Mouse (Mus musculus): ENCODE data around the gene Tmx2. TPM values are rescaled to one million over a fixed set of nuclear protein-coding genes. Genes with fewer than 3 reads are reported as not detected.
"Not testable (repeated sequence)": the region's sequence is repeated elsewhere in the genome, so short reads cannot be mapped to it uniquely, and the experiment has no call there.

The Tmx2 gene
- total RNA-seq, 2 experiments from 2014 or later = 31.8 to 37.9 TPM

- ATAC-seq (replicated peaks; ENCODE audit: low FRiP score, low TSS enrichment, poor library complexity, severe bottlenecking) = no peak
Observed at GRCm38 (mm10) chr2:84695007-84695695, 16.2 kb upstream of the Tmx2 start.

DNA sequence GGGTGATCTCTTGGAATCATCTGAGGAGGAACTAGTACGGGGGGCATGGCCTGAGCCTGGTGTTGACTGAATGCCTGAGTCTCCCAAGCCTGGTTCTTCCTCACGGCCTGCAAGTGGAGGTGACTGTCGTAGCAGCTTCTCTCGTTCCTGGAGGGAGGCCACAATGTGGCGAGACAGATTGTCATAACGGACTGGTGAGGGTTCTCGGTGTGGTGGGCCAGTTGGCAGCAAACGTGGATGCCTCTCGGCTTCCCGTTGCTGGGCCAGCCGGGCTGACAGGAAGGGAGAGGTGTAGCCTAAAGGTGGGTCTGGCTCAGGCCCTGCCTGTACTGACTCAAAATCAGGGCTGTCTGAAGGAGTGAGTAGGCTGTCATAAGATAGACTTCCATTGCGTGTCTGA, 11.1 kb upstream of the Tmx2 start:
- no peak for ATAC-seq (replicated peaks; ENCODE audit: low FRiP score, low TSS enrichment, poor library complexity, severe bottlenecking)

- no peak for ATAC-seq (replicated peaks; ENCODE audit: low FRiP score, low TSS enrichment, poor library complexity, severe bottlenecking)
Observed at GRCm38 (mm10) chr2:84688080-84688844, 9.3 kb upstream of the Tmx2 start.

DNA sequence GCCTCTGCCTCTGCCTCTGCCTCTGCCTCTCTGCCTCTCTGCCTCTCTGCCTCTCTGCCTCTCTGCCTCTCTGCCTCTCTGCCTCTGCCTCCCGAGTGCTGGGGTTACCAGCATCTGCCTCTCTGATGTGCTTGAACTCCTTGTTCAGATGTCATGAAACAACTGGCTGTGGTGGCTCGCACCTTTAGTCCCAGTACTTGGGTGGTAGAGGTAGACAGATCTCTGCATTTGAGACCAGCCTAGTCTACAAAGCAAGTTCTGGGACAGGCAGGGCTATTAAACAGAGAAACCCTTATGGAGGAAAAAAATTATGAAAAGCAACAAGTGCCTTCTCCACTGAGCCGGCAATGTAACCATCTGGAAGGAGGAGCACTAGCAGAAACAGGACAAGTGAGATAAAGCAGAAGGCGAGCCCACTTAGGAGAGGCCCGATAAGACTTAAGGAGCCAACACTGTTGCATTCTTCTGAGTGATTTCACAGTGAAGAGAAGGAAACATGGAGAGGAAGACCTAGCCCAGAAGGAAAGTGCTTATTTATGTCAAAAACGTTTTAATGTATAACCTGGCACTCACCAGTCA, 3.8 kb upstream of the Tmx2 start:
- ATAC-seq (replicated peaks; ENCODE audit: low FRiP score, low TSS enrichment, poor library complexity, severe bottlenecking) = peak; percentile 75

GRCm38 (mm10) chr2:84677968-84678880, 716 bp downstream of the Tmx2 start, which contains the start of the genes Gm28635 and Med19:
Gene Gm28635 (minus strand): TSS chr2:84678041.
Gene Med19 (plus strand): TSS chr2:84678402.
- peak; percentile 96 for ATAC-seq (replicated peaks; ENCODE audit: low FRiP score, low TSS enrichment, poor library complexity, severe bottlenecking)

DNA sequence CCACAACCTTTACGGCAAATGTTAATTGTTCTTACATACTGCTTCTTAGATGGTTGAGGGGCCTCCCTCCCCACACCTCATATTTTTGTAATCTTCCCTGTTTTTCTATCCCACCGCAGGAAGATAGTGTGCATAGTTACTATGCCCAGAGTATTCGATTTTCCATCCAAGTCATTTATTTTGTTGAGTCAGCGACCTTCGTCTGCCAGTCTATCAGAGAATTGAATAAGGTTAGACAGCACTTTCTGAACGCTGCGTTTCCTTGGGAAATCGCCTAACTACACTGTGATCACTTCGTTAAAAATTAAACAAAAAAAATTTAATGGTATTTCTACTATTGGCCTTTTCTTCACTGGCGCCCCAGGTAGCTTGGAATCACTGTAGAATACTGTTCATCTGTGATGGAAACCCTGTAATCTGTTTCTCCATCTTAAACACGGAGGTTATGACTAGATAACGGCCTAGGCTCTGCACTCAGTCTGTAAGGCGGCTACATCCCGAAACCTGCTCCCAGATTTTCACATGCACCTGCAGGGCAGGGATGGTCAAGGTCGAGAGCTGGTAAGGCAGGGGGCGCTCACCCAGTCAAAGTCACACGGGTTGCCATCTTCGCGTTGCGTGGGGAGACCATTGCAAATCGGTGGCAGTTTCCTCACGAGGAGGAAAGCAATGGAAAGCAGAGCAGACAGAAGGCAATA, 1.5 kb downstream of the Tmx2 start:
- peak; percentile 27 for ATAC-seq (replicated peaks; ENCODE audit: low FRiP score, low TSS enrichment, poor library complexity, severe bottlenecking)

DNA sequence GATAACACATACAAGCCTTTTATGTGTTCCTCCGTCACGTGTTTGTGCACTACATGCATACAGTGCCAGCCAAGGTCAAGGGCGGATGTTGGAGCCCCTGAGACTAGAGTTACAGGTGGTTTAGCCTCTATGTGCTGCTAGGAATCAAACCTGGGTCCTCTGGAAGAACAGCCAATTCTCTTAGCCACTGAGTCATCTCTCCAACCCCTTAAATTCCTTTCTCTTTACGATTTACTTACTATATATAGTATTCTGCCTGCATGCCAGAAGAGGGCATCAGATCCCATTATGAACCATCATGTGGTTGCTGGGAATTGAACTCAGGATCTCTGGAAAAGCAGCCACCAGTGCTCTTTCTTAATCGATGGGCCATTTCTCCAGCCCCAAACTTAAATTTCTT, 7.4 kb downstream of the Tmx2 start:
- not testable (repeated sequence) for ATAC-seq (replicated peaks; ENCODE audit: low FRiP score, low TSS enrichment, poor library complexity, severe bottlenecking)

DNA sequence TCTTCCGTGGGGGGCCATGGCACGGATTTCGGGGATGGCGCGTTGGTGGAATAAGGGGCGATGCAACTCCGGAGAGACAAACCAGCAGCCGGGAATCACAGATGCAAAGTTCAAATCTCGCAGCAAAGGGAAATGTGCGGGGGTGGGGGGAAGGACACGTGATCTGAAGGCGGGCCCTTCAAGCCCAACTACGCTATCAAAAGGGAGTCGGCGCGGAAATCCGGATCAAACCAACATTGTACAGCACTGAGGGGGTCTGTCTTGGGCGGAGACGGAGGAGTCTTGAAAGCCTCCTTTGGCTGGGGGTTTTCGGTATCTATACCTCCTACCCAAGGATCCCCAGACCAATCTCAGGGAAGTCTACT, 8.4 kb downstream of the Tmx2 start, which contains the start of gene Selenoh:
Gene Selenoh, minus strand, starts transcription at position 202 of the 365 bp plus-strand sequence.
- peak; percentile 94 for ATAC-seq (replicated peaks; ENCODE audit: low FRiP score, low TSS enrichment, poor library complexity, severe bottlenecking)

- peak; percentile 64 for ATAC-seq (replicated peaks; ENCODE audit: low FRiP score, low TSS enrichment, poor library complexity, severe bottlenecking)
Observed at GRCm38 (mm10) chr2:84669828-84670568, 8.9 kb downstream of the Tmx2 start.

DNA sequence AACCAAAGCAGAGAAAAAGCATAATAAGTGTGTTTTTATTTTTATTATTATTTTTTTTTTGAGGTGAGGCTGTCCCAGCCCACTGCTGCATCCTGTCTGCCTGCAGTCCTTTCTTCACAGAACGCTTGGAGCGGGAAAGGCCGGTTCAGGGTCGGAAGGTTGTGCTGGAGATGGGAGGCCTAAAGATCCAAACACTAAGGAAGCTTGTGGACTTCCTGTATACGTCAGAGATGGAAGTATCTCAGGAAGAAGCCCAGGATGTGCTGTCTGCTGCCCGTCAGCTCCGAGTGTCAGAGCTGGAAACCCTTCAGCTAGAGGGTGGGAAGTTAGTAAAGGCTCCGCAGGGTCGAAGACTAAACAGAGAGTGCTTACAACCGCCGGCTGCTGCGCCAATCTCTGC, 12.9 kb downstream of the Tmx2 start:
- no peak for ATAC-seq (replicated peaks; ENCODE audit: low FRiP score, low TSS enrichment, poor library complexity, severe bottlenecking)

DNA sequence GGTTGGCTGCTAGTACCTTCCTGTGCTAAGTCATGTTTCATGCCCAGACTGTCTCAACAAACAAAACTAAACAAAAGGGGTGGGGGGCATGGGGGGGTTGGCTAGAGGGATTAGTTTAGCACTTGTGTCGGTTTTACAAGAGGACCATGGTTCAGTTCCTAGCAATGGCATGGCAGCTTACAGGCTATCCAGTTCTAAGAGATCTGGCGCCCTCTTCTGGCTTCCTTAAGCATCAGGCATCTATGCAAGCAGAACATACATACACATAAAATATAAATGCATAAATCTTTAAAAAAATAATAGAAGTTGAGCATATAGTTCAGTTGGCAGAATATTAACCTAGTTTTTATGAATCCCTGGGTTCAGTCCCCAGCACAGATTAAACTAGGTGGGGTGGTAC, 16.1 kb downstream of the Tmx2 start:
- peak; percentile 66; the same call in 1 of the 2 replicates for ATAC-seq (replicated peaks; ENCODE audit: low FRiP score, low TSS enrichment, poor library complexity, severe bottlenecking)

- ATAC-seq (replicated peaks; ENCODE audit: low FRiP score, low TSS enrichment, poor library complexity, severe bottlenecking) = peak; percentile 81
Observed at GRCm38 (mm10) chr2:84660253-84660652, 18.7 kb downstream of the Tmx2 start.

DNA sequence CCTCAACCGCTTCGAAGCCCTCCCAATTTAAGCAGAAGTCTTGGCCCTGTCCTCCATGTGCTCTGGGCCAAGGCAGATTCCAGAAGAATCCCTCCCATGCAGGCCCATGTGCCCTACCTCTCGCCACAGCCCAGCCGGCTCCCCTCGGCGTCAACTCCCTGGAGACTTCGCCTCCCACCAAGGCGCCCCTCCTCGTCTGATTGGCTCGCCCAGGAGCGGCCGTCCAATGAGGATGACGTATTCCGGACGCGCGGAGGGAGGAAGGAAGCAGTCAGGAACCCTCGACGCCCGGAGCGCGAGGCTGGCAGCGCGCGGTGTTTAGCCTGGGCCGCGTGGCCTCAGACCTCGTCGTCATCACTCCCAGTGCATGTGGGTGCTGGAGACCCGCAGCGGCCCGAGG, 20.1 kb downstream of the Tmx2 start, which contains the start of gene Btbd18:
Gene Btbd18, plus strand, starts transcription at position 274 of the 400 bp plus-strand sequence.
- no peak for ATAC-seq (replicated peaks; ENCODE audit: low FRiP score, low TSS enrichment, poor library complexity, severe bottlenecking)

- ATAC-seq (replicated peaks; ENCODE audit: low FRiP score, low TSS enrichment, poor library complexity, severe bottlenecking) = no peak
Observed at GRCm38 (mm10) chr2:84655864-84656263, 23.1 kb downstream of the Tmx2 start.

DNA sequence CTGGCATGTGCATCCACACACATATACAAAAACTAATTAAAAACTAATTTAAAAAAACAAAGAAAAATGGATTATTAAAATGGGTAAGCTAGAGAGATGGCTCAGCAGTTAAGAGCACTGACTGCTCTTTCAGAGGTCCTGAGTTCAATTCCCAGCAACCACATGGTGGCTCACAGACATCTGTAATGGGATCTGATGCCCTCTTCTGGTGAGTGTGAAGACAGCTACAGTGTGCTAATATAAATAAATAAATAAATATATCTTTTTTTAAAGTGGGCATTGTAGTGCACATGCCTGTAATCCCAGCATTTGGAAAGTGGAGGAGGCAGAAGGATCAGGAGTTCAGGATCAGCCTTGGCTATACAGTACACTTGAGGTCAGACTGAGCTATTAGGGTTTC, 25.6 kb downstream of the Tmx2 start:
- ATAC-seq (replicated peaks; ENCODE audit: low FRiP score, low TSS enrichment, poor library complexity, severe bottlenecking) = no peak

DNA sequence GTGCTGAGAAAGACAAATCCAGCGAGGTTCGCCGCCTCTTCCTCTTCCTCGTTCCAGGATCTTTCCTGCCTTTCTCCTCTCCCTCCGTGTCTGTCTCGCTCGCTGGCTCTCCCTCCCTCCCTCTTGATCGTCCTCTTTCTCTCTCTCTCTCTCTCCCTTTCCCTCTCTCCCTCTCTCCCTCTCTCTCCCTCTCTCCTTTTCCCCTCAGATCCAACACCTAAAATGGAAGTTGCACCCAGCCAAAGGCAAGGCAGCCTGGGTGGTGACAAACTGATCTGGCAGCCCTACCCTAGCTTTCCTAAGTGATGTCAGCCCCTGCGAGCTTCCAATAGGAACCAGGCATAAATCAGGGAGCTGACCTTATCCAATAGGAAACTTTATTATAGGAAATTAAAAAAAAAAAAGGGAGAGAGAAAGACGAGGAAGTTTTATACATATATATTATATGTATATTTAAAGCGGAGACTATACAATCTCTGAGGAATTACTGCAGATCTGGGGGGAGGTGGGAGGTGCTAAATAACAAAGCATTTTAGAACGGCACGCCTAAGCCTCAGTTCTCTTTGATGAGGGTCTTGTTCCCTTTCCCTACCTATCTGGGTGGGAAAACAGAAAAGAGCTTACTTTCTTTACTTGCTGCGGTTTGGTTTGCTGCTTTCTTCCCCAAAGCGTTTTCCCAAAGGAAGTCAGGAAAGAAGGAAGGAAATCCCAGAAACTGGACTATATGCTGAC, 28.3 kb downstream of the Tmx2 start, which contains the start of gene Ctnnd1:
Gene Ctnnd1, minus strand, starts transcription at position 302 of the 732 bp plus-strand sequence.
- ATAC-seq (replicated peaks; ENCODE audit: low FRiP score, low TSS enrichment, poor library complexity, severe bottlenecking) = peak; percentile 95

DNA sequence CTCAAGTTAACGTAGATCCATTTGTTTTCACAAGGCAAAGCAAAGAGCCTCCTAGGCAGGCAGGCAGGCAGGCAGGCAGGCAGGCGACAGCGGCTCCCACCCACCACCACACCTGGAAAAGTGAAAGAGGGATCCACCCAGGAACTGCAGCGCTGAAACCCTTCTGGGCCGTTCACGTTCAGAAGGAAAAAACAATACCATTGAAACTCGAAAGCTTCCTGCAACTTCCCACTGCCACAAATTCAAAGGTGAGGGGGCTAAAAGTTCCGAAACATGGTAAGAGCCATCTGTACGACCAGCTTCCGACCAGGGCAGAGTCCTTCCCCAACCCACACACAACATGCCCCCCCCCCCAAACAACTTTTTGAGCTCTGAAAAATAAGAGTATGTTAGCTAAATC, 29.3 kb downstream of the Tmx2 start:
- no peak for ATAC-seq (replicated peaks; ENCODE audit: low FRiP score, low TSS enrichment, poor library complexity, severe bottlenecking)

All from megakaryocyte-erythroid progenitor cell, adult 5-6 weeks (primary cell).